Mouse (Mus musculus) intestine, embryonic 16.5 days (tissue): ENCODE measurements at regions not wholly inside any gene's neighbourhood (a gene's known extent, or its start where the extent isn't known, plus 50 kb on each side); places are given as distances from the start of the nearest gene placed in this dataset.

Source experiments
- ATAC-seq: fragments of 200-750 bp; cut with Nextera tagmentation; 2 replicates; pipeline ENCODE4 v1.8.0; 2017; ENCODE audit warnings: moderate TSS enrichment, moderate library complexity
- H3K27ac ChIP-seq: fragments of 300-500 bp; sonication (generic); 2 replicates; pipeline ENCODE4 v1.5.1; 2014; ENCODE audit warnings: mild to moderate bottlenecking, low read length
- H3K27me3 ChIP-seq: fragments of 300-500 bp; sonication (generic); replicated peaks from 2 replicates; pipeline ENCODE4 v1.6.1; 2014; ENCODE audit warnings: low read length, control low read depth, mixed read lengths; ENCODE audit not compliant: control insufficient read depth, insufficient read depth
- H3K36me3 ChIP-seq: fragments of 300-500 bp; sonication (generic); 2 replicates; pipeline ENCODE4 v1.6.1; 2014; ENCODE audit warnings: low read length, control low read depth; ENCODE audit not compliant: control insufficient read depth, insufficient read depth
- H3K4me1 ChIP-seq: fragments of 300-500 bp; sonication (generic); 2 replicates; pipeline ENCODE4 v1.6.1; 2014; ENCODE audit warnings: low read length, control low read depth, mixed read lengths; ENCODE audit not compliant: control insufficient read depth, insufficient read depth
- H3K4me2 ChIP-seq: fragments of 300-500 bp; sonication (generic); 2 replicates; pipeline ENCODE4 v1.6.1; 2014; ENCODE audit warnings: low read depth, low read length, control low read depth
- H3K4me3 ChIP-seq: fragments of 300-500 bp; sonication (generic); 2 replicates; pipeline ENCODE4 v1.5.1; 2014; ENCODE audit warnings: mild to moderate bottlenecking, low read length
- H3K9ac ChIP-seq: fragments of 300-500 bp; sonication (generic); 2 replicates; pipeline ENCODE4 v1.6.1; 2014; ENCODE audit warnings: low read depth, low read length
- H3K9me3 ChIP-seq: fragments of 300-500 bp; sonication (generic); 2 replicates; pipeline ENCODE4 v1.6.1; 2016; ENCODE audit warnings: low read length, control low read depth; ENCODE audit not compliant: control insufficient read depth
- WGBS: fragments of 180-500 bp; shearing (Covaris S2); extraction: QIAGEN DNeasy Blood & Tissue Kit; methylation state at CpG from one replicate; pipeline ENCODE4 v1.1.7; 2014; 5-methylcytosine and 5-hydroxymethylcytosine counted together

GRCm38 (mm10) chr12:118661214-118661486, 185.0 kb upstream of the Sp8 start:
- no peaks in the 10 kb centered on the region for H3K36me3 ChIP-seq
- no peak overlapping the region for H3K9ac ChIP-seq
- H3K4me2 ChIP-seq: no peak overlapping the region
- H3K27me3 ChIP-seq: peaks cover 2% of the 10 kb centered on the region; the same call in 1 of the 2 replicates
- H3K4me3 ChIP-seq: no peak overlapping the region
- no peaks in the 10 kb centered on the region for H3K4me1 ChIP-seq
- H3K9me3 ChIP-seq: no peaks in the 10 kb centered on the region
- WGBS: 12% methylated on average over 5 of the region's 5 CpGs
- no peak overlapping the region for H3K27ac ChIP-seq
- ATAC-seq: no peak

- no peak overlapping the region for H3K27ac ChIP-seq
- H3K9me3 ChIP-seq: no peaks in the 10 kb centered on the region
- no peaks in the 10 kb centered on the region for H3K36me3 ChIP-seq
- no peak overlapping the region for H3K4me3 ChIP-seq
- H3K4me1 ChIP-seq: no peaks in the 10 kb centered on the region
- ATAC-seq: no peak
- WGBS: 19% methylated on average over 12 of the region's 12 CpGs
- H3K4me2 ChIP-seq: no peak overlapping the region
- H3K27me3 ChIP-seq: peaks cover 2% of the 10 kb centered on the region; the same call in 1 of the 2 replicates
- H3K9ac ChIP-seq: no peak overlapping the region
These were observed 185.5 kb upstream of the Sp8 start for GRCm38 (mm10) chr12:118660384-118661213.

GRCm38 (mm10) chr12:118659240-118660120, 186.6 kb upstream of the Sp8 start:
- WGBS: 58% methylated on average over 14 of the region's 14 CpGs
- Histone ChIP-seq H3K4me3 (no peak overlapping the region), H3K4me1 (no peaks in the 10 kb centered on the region), H3K27me3 (peaks cover 2% of the 10 kb centered on the region; the same call in 1 of the 2 replicates), H3K27ac (no peak overlapping the region), H3K4me2 (no peak overlapping the region), H3K36me3 (no peaks in the 10 kb centered on the region), H3K9me3 (no peaks in the 10 kb centered on the region), H3K9ac (no peak overlapping the region)
- ATAC-seq: no peak

GRCm38 (mm10) chr12:118650483-118651160, 195.5 kb upstream of the Sp8 start:
- ATAC-seq: no peak
- Histone ChIP-seq H3K4me2 (no peak overlapping the region), H3K9ac (no peak overlapping the region), H3K4me3 (no peak overlapping the region), H3K27ac (no peak overlapping the region), H3K27me3 (no peaks in the 10 kb centered on the region), H3K36me3 (no peaks in the 10 kb centered on the region), H3K4me1 (no peaks in the 10 kb centered on the region), H3K9me3 (no peaks in the 10 kb centered on the region)
- 60% methylated on average over 4 of the region's 4 CpGs for WGBS

- no peak for ATAC-seq
- 83% methylated on average over 3 of the region's 3 CpGs for WGBS
- Histone ChIP-seq H3K27me3 (no peaks in the 10 kb centered on the region), H3K9me3 (no peaks in the 10 kb centered on the region), H3K9ac (no peak overlapping the region), H3K4me1 (no peaks in the 10 kb centered on the region), H3K36me3 (no peaks in the 10 kb centered on the region), H3K4me3 (no peak overlapping the region), H3K27ac (no peak overlapping the region), H3K4me2 (no peak overlapping the region)
These were observed 196.7 kb upstream of the Sp8 start for GRCm38 (mm10) chr12:118649323-118649973.

- Histone ChIP-seq H3K4me3 (no peak overlapping the region), H3K9ac (no peak overlapping the region), H3K27me3 (no peaks in the 10 kb centered on the region), H3K4me1 (no peaks in the 10 kb centered on the region), H3K4me2 (no peak overlapping the region), H3K27ac (no peak overlapping the region), H3K36me3 (no peaks in the 10 kb centered on the region), H3K9me3 (no peaks in the 10 kb centered on the region)
- no peak for ATAC-seq
These were observed 197.5 kb upstream of the Sp8 start for GRCm38 (mm10) chr12:118648673-118649072.

GRCm38 (mm10) chr12:118647270-118648042, 198.7 kb upstream of the Sp8 start:
- no peaks in the 10 kb centered on the region for H3K4me1 ChIP-seq
- no peak for ATAC-seq
- H3K27ac ChIP-seq: no peak overlapping the region
- no peak overlapping the region for H3K9ac ChIP-seq
- no peak overlapping the region for H3K4me3 ChIP-seq
- H3K36me3 ChIP-seq: no peaks in the 10 kb centered on the region
- no peaks in the 10 kb centered on the region for H3K9me3 ChIP-seq
- 78% methylated on average over 12 of the region's 12 CpGs for WGBS
- no peaks in the 10 kb centered on the region for H3K27me3 ChIP-seq
- H3K4me2 ChIP-seq: no peak overlapping the region

GRCm38 (mm10) chr12:118640925-118641324, 205.2 kb upstream of the Sp8 start:
- Histone ChIP-seq H3K4me1 (no peaks in the 10 kb centered on the region), H3K27me3 (no peaks in the 10 kb centered on the region), H3K9me3 (no peaks in the 10 kb centered on the region), H3K4me2 (no peak overlapping the region), H3K36me3 (no peaks in the 10 kb centered on the region), H3K4me3 (no peak overlapping the region), H3K27ac (no peak overlapping the region), H3K9ac (no peak overlapping the region)
- WGBS: 72% methylated on average over 3 of the region's 3 CpGs
- ATAC-seq: no peak
